Mouse (Mus musculus): ENCODE measurements around the gene Plcb2.

The Plcb2 gene

GRCm38 (mm10) chr2:118728337-118728736 is at the start of gene Plcb2:
Gene Plcb2 (minus strand): TSS chr2:118728438.
- DNase-seq, result peak; percentile 59

- no peak for DNase-seq
Measured at GRCm38 (mm10) chr2:118776295-118776694, 48.1 kb upstream of the Plcb2 start.

- DNase-seq, result no peak
Measured at GRCm38 (mm10) chr2:118775846-118776245, 47.6 kb upstream of the Plcb2 start.

GRCm38 (mm10) chr2:118775396-118775795 is 47.2 kb upstream of the Plcb2 start:
- DNase-seq, result no peak

- DNase-seq, result no peak
Measured at GRCm38 (mm10) chr2:118774536-118774935, 46.3 kb upstream of the Plcb2 start.

GRCm38 (mm10) chr2:118772158-118772874 is 44.1 kb upstream of the Plcb2 start, which contains the start of gene Phgr1:
Gene Phgr1 (plus strand): TSS chr2:118772769.
- DNase-seq, result no peak

GRCm38 (mm10) chr2:118766041-118767033 is 38.1 kb upstream of the Plcb2 start:
- DNase-seq, result peak; percentile 75

- DNase-seq, result no peak
Measured at GRCm38 (mm10) chr2:118764875-118765274, 36.6 kb upstream of the Plcb2 start.

GRCm38 (mm10) chr2:118764094-118764831 is 36.0 kb upstream of the Plcb2 start:
- DNase-seq, result peak; percentile 78

- peak; percentile 88 for DNase-seq
Measured at GRCm38 (mm10) chr2:118763469-118763868, 35.2 kb upstream of the Plcb2 start.

GRCm38 (mm10) chr2:118762784-118763148 is 34.5 kb upstream of the Plcb2 start:
- no peak for DNase-seq

GRCm38 (mm10) chr2:118761906-118762783 is 33.9 kb upstream of the Plcb2 start, which contains the start of gene Ccdc9b:
Gene Ccdc9b (minus strand): TSS chr2:118762661.
- peak; percentile 97 for DNase-seq

- no peak for DNase-seq
Measured at GRCm38 (mm10) chr2:118761358-118761757, 33.1 kb upstream of the Plcb2 start.

GRCm38 (mm10) chr2:118760311-118761025 is 32.2 kb upstream of the Plcb2 start:
- DNase-seq, result no peak

- DNase-seq, result peak; percentile 82
Measured at GRCm38 (mm10) chr2:118759828-118760227, 31.6 kb upstream of the Plcb2 start.

GRCm38 (mm10) chr2:118756103-118756502 is 27.9 kb upstream of the Plcb2 start:
- peak; percentile 61 for DNase-seq

- DNase-seq, result no peak
Measured at GRCm38 (mm10) chr2:118755407-118755806, 27.2 kb upstream of the Plcb2 start.

- no peak for DNase-seq
Measured at GRCm38 (mm10) chr2:118754143-118754542, 25.9 kb upstream of the Plcb2 start.

GRCm38 (mm10) chr2:118752792-118753108 is 24.5 kb upstream of the Plcb2 start:
- no peak for DNase-seq

GRCm38 (mm10) chr2:118751896-118752791 is 23.9 kb upstream of the Plcb2 start:
- peak; percentile 47 for DNase-seq
